In the genomic region with DNA sequence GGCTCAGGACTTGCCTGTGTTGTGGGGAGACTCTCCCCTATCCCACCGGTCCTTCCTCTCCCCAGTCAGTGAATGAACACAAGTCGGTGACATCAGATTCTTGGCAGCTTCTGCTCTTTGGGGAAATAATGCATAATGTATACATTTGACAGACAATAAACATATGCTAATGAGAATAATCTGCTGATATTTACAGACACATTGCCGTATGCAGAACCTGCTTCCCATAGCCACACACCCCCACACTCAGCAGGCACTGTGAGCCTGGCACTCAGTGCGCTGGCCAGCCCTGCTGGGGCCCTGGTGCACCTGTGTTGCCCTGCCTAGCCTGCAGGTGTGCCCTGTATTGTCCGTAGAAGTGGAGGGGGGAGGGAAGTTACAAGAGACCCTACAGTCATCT, we compare ENCODE assay signal across 15 mouse cellular contexts.
A peak's percentile ranks its signal among the peaks of the same experiment; 100 is the strongest.
DNase-seq lines count a peak whose midpoint lies in the region; ATAC-seq lines count a peak whose summit lies in the region.
"Had no signal": no experiment of that assay in that cellular context is flagged by ENCODE, and none has a peak within 500 bp of the region (broad histone marks: within the 10 kb centered on the region; RNA-seq: fewer than 3 reads in every experiment).

No protein-coding gene starts in this region.

- peak; percentile 50 for DNase-seq in cerebellum, adult 11 months
- no peak for DNase-seq in cerebellum, postnatal 4 days (ENCODE audit: low spot score in 2 of 2)
- peak; percentile 78 for DNase-seq in cerebellum, adult 9-11 months
- DNase-seq in midbrain, embryonic 14.5 days, result peak; percentile 37
- no peak for DNase-seq in right cerebral cortex, postnatal 25 days
- DNase-seq in layer of hippocampus, postnatal 10 days (ENCODE audit: low spot score in 2 of 2), result no peak
- DNase-seq in layer of hippocampus, postnatal 36 days, result no peak
- DNase-seq: heart, postnatal 14 days; kidney, adult 2 months; kidney, postnatal 4 days; liver had no signal

- no peak overlapping the region for H3K4me3 ChIP-seq in forebrain, embryonic 16.5 days (replicated peaks; ENCODE audit: low read length)
- H3K4me3 ChIP-seq in midbrain, embryonic 14.5 days (replicated peaks; ENCODE audit: low read depth, low read length), result no peak overlapping the region
- H3K4me3 ChIP-seq: megakaryocyte, embryonic 14.5 days; neural tube, embryonic 12.5 days had no signal

- H3K36me3 ChIP-seq in forebrain, embryonic 16.5 days (ENCODE audit: control insufficient read depth, insufficient read depth), result no peaks in the 10 kb centered on the region
- no peaks in the 10 kb centered on the region for H3K36me3 ChIP-seq in midbrain, embryonic 14.5 days (ENCODE audit: control insufficient read depth, insufficient read depth, low read length)
- H3K36me3 ChIP-seq: neural tube, embryonic 12.5 days had no signal

- H3K9me3 ChIP-seq in forebrain, embryonic 16.5 days (ENCODE audit: control insufficient read depth, low read length), result no peaks in the 10 kb centered on the region
- no peaks in the 10 kb centered on the region for H3K9me3 ChIP-seq in midbrain, embryonic 14.5 days (ENCODE audit: control insufficient read depth, low read length)
- H3K9me3 ChIP-seq: megakaryocyte, embryonic 14.5 days; neural tube, embryonic 12.5 days had no signal

- no peak overlapping the region for H3K4me2 ChIP-seq in forebrain, embryonic 16.5 days (ENCODE audit: low read length)
- H3K4me2 ChIP-seq in midbrain, embryonic 14.5 days (ENCODE audit: low read length), result peak overlapping the region; percentile 18; the same call in 1 of the 2 replicates
- H3K4me2 ChIP-seq: neural tube, embryonic 12.5 days had no signal

- H3K9ac ChIP-seq in forebrain, embryonic 16.5 days (replicated peaks; ENCODE audit: low read depth, low read length), result no peak overlapping the region
- no peak overlapping the region for H3K9ac ChIP-seq in midbrain, embryonic 14.5 days (replicated peaks; ENCODE audit: low read length)
- H3K9ac ChIP-seq: neural tube, embryonic 12.5 days had no signal

- ATAC-seq in forebrain, embryonic 16.5 days, result peak; percentile 71
- ATAC-seq in midbrain, embryonic 14.5 days (ENCODE audit: low FRiP score, low TSS enrichment), result 0 out of 2 replicates have a peak, but pooled peaks have one; percentile 46
- ATAC-seq: lung, postnatal 0 days had no signal

- 11% methylated on average over 5 of the region's 5 CpGs for WGBS in forebrain, embryonic 16.5 days
- 20% methylated on average over 5 of the region's 5 CpGs for WGBS in midbrain, embryonic 14.5 days

- H3K27ac ChIP-seq in forebrain, embryonic 16.5 days (ENCODE audit: low read length), result no peak overlapping the region
- H3K27ac ChIP-seq in midbrain, embryonic 14.5 days (replicated peaks; ENCODE audit: low read depth, low read length), result no peak overlapping the region
- H3K27ac ChIP-seq: neural tube, embryonic 12.5 days had no signal

- peaks cover 28% of the 10 kb centered on the region for H3K4me1 ChIP-seq in forebrain, embryonic 16.5 days (replicated peaks; ENCODE audit: control insufficient read depth, insufficient read depth, low read length)
- peaks cover 24% of the 10 kb centered on the region for H3K4me1 ChIP-seq in midbrain, embryonic 14.5 days (ENCODE audit: control insufficient read depth, insufficient read depth, low read length)
- H3K4me1 ChIP-seq: megakaryocyte, embryonic 14.5 days had no signal

- no peaks in the 10 kb centered on the region for H3K27me3 ChIP-seq in forebrain, embryonic 16.5 days (replicated peaks; ENCODE audit: control insufficient read depth, insufficient read depth, low read length)
- H3K27me3 ChIP-seq in midbrain, embryonic 14.5 days (ENCODE audit: control insufficient read depth, insufficient read depth, low read length), result no peaks in the 10 kb centered on the region
- H3K27me3 ChIP-seq: neural tube, embryonic 12.5 days had no signal

Comparison
In these comparisons a context has a peak if more than half of its experiments do, and no peak if none do; other contexts are left out.
1. DNase-seq: peak in cerebellum, adult 11 months (single experiment), cerebellum, adult 9-11 months (single experiment) and midbrain, embryonic 14.5 days (single experiment); none in cerebellum, postnatal 4 days (0 of 2), right cerebral cortex, postnatal 25 days (single experiment), layer of hippocampus, postnatal 10 days (0 of 2) and layer of hippocampus, postnatal 36 days (0 of 2).